Mouse (Mus musculus) bone marrow, adult 2 months (tissue): Measurements from ENCODE around the gene Nek6.

Experiments
- CTCF ChIP-seq: fragments of 200-500 bp; IDR thresholded peaks from 2 replicates; pipeline ENCODE4 v1.5.1; 2011; ENCODE audit warnings: low read length, control low read depth; ENCODE audit not compliant: control insufficient read depth, insufficient read depth
- POLR2A ChIP-seq: fragments of 200-500 bp; IDR thresholded peaks from 2 replicates; pipeline ENCODE4 v1.6.1; 2011; ENCODE audit warnings: low read depth, mild to moderate bottlenecking, control low read depth, low read length, borderline replicate concordance; ENCODE audit not compliant: control insufficient read depth

DNA sequence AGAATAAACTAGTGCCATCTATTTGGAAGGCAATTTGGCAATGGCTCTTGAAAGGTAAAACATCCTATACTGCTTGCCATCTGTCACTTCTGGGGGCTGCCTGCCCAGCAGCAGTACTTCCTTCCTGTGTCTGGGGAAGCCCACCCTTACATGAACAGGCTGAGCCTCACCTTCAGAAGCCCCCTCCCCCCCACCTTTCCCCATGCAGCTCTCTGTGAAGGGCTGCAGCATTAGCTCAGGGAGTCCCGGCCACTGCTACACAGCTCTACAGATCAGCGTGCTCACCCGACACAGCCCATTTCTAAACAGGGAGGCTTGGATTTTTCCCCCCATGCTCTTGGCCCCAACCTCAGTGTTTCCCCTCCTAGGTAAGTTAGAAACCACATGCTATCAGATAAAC lies 118.0 kb downstream of the Nek6 start:
- TF ChIP-seq POLR2A: no peak
- no peak for TF ChIP-seq CTCF
